Mouse (Mus musculus) T-helper 2 cell (primary cell): ENCODE results near the gene H2-M10.6.

ENCODE experiments used
- in situ Hi-C: fragments of 300-600 bp; cut with MboI, MseI; formaldehyde crosslinking; loops from one replicate; pipeline ENCODE4 v1.15.1; 2025; ENCODE audit warnings: high pct_unique_total_duplicates

H2-M10.6 gene

GRCm38 (mm10) chr17:36840961-36841445 is 29.0 kb downstream of the H2-M10.6 start:
- in situ Hi-C loops = no loop called here

GRCm38 (mm10) chr17:36843696-36844095 is 31.7 kb downstream of the H2-M10.6 start:
- in situ Hi-C loops = no loop called here

GRCm38 (mm10) chr17:36844286-36844719 is 32.3 kb downstream of the H2-M10.6 start:
- in situ Hi-C loops = no loop called here

GRCm38 (mm10) chr17:36844725-36845124 is 32.8 kb downstream of the H2-M10.6 start:
- in situ Hi-C loops = no loop called here

- in situ Hi-C loops = no loop called here
Measured at GRCm38 (mm10) chr17:36848911-36849310, 36.9 kb downstream of the H2-M10.6 start.

GRCm38 (mm10) chr17:36849992-36850391 is 38.0 kb downstream of the H2-M10.6 start:
- in situ Hi-C loops = no loop called here

GRCm38 (mm10) chr17:36851200-36851599 is 39.2 kb downstream of the H2-M10.6 start:
- in situ Hi-C loops = no loop called here

- in situ Hi-C loops = no loop called here
Measured at GRCm38 (mm10) chr17:36851627-36852026, 39.7 kb downstream of the H2-M10.6 start.

GRCm38 (mm10) chr17:36855484-36855883 is 43.5 kb downstream of the H2-M10.6 start:
- in situ Hi-C loops = no loop called here

GRCm38 (mm10) chr17:36856236-36856635 is 44.3 kb downstream of the H2-M10.6 start:
- in situ Hi-C loops = no loop called here

- in situ Hi-C loops = no loop called here
Measured at GRCm38 (mm10) chr17:36858181-36858580, 46.2 kb downstream of the H2-M10.6 start.

GRCm38 (mm10) chr17:36861680-36862079 is 49.7 kb downstream of the H2-M10.6 start:
- in situ Hi-C loops = no loop called here
